Mouse (Mus musculus): Measurements from ENCODE around the gene Nfatc3. TPM values are rescaled to one million over a fixed set of nuclear protein-coding genes. Genes with fewer than 3 reads are reported as not detected.

The Nfatc3 gene
- polyA plus RNA-seq (2014; fragmentation: Illumina TruSeq; extraction: RNeasy Lipid Tissue Mini Kit (QIAGEN cat#74804); ENCODE audit: low read depth, low replicate concordance): 23.1 TPM

DNA sequence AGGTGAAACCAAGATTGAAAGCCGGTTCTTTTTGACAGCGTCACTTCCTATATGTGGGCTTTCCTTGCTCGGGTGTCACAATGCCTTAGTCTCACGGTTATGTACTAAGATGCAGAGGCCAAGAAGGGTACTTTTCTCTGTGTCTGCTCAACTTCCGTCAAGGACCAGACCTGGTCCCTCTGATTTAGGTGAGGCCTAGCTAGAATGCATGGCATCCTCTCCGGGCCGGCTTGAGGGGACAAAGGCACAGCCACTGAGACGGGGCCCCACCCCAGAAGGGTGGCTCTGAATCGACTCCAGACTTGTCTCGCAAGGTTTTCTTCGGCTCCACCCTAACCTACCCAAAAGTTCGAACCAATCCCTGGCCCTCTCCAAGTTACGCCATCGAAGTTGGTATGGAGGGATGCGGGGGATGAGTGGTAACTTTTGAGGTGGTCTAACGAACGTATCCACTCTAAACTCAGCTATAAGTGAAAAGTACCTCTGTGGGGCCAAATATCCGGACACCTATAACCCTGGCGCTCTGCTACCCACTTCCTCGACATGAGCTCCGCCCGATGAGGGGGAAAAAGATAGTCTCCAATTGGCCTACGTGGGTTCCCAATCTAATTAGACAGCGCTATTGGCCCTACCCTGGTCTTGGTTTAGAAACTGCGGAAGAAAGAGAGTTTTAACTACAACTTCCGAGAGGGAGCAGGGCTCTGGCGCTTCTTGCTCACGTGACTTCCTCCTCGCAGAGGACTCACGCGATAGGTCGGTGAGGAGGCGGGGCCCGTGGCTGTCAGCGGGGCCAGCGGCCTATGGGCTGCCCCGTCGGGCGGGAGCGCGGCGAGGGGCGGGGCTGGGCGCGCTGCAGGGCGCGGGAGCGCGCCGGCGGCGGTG is at the start of gene Nfatc3:
Nfatc3 (plus strand) TSS at position 110 of the 882 bp plus-strand sequence.

GRCm38 (mm10) chr8:106011643-106011986 is 47.0 kb upstream of the Nfatc3 start, which contains the start of gene Ddx28:
Gene Ddx28 (minus strand): TSS chr8:106011882.

DNA sequence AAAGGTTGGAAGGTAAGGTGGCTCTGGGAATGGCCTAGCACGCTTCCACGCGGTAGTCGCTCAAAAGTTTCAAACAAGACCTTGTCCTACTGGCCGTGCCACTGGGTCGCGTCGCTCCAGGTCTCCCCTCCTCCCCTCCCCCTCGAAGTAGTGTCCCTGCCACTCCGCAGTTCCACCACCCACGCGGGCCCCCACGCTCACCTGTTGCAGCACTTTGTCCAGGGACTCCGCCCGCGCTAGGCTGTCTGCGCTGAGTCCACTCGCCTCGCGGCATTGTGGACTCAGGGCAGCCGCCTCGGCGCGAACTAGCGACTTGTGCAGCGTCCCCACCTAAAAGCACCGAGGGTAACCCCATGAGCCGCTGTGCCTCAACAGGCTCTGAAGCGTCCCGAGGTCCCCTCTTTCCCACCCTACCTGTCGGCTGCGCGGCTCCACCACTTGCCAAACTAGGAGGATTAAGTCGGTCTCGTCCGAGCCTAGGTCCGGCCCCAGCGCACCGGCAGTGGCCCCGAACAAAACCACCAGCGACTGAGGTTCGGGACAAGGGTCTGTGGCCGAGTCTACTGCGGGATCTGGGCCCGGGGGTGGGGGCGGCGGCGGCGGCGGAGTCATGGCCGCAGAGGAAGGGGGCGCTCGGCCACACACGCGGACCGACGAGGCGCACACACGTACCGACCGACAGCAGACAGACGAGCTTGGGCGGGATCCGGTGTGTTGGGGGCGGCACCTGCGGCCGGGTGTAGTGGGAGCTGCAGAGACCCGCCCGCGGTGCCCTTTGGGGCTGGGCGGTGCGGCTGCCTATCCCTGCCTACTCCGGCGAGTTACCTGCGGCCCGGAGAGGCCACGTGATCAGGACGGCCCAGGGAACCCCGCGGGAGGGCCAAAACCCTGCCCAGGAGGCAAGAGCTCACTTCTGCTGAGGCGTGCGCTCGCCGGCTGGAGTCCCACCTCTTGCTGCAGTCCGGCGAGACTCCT is 77.8 kb downstream of the Nfatc3 start, which contains the start of gene Esrp2:
Esrp2 (minus strand) TSS at position 819 of the 975 bp plus-strand sequence.

GRCm38 (mm10) chr8:106149801-106150652 is 91.4 kb downstream of the Nfatc3 start, which contains the start of gene Pla2g15:
Gene Pla2g15 (plus strand): TSS chr8:106150399.

GRCm38 (mm10) chr8:106168356-106169016 is 109.8 kb downstream of the Nfatc3 start, which contains the start of gene Slc7a6:
Gene Slc7a6 (plus strand): TSS chr8:106168857.

Other genes starting within 250 kb of the Nfatc3 start
- 14.9 TPM for gene Ranbp10, start 231.5 kb upstream of the Nfatc3 start, polyA plus RNA-seq (2014; fragmentation: Illumina TruSeq; extraction: RNeasy Lipid Tissue Mini Kit (QIAGEN cat#74804); ENCODE audit: low read depth, low replicate concordance)
- not detected for gene Tsnaxip1, start 231.1 kb upstream of the Nfatc3 start, polyA plus RNA-seq (2014; fragmentation: Illumina TruSeq; extraction: RNeasy Lipid Tissue Mini Kit (QIAGEN cat#74804); ENCODE audit: low read depth, low replicate concordance)
- gene Cenpt, start 205.6 kb upstream of the Nfatc3 start, polyA plus RNA-seq (2014; fragmentation: Illumina TruSeq; extraction: RNeasy Lipid Tissue Mini Kit (QIAGEN cat#74804); ENCODE audit: low read depth, low replicate concordance): 0.37 TPM
- gene Thap11, start 203.7 kb upstream of the Nfatc3 start, polyA plus RNA-seq (2014; fragmentation: Illumina TruSeq; extraction: RNeasy Lipid Tissue Mini Kit (QIAGEN cat#74804); ENCODE audit: low read depth, low replicate concordance): 6.8 TPM
- 30.8 TPM for gene Nutf2, start 198.3 kb upstream of the Nfatc3 start, polyA plus RNA-seq (2014; fragmentation: Illumina TruSeq; extraction: RNeasy Lipid Tissue Mini Kit (QIAGEN cat#74804); ENCODE audit: low read depth, low replicate concordance)
- gene Edc4, start 178.0 kb upstream of the Nfatc3 start, polyA plus RNA-seq (2014; fragmentation: Illumina TruSeq; extraction: RNeasy Lipid Tissue Mini Kit (QIAGEN cat#74804); ENCODE audit: low read depth, low replicate concordance): 2.3 TPM
- gene Nrn1l, start 165.3 kb upstream of the Nfatc3 start, polyA plus RNA-seq (2014; fragmentation: Illumina TruSeq; extraction: RNeasy Lipid Tissue Mini Kit (QIAGEN cat#74804); ENCODE audit: low read depth, low replicate concordance): not detected
- gene Pskh1, start 158.4 kb upstream of the Nfatc3 start, polyA plus RNA-seq (2014; fragmentation: Illumina TruSeq; extraction: RNeasy Lipid Tissue Mini Kit (QIAGEN cat#74804); ENCODE audit: low read depth, low replicate concordance): 5.1 TPM
- not detected for gene Ctrl, start 125.0 kb upstream of the Nfatc3 start, polyA plus RNA-seq (2014; fragmentation: Illumina TruSeq; extraction: RNeasy Lipid Tissue Mini Kit (QIAGEN cat#74804); ENCODE audit: low read depth, low replicate concordance)
- 2.1 TPM for gene Psmb10, start 120.4 kb upstream of the Nfatc3 start, polyA plus RNA-seq (2014; fragmentation: Illumina TruSeq; extraction: RNeasy Lipid Tissue Mini Kit (QIAGEN cat#74804); ENCODE audit: low read depth, low replicate concordance)
- gene Lcat, start 115.5 kb upstream of the Nfatc3 start, polyA plus RNA-seq (2014; fragmentation: Illumina TruSeq; extraction: RNeasy Lipid Tissue Mini Kit (QIAGEN cat#74804); ENCODE audit: low read depth, low replicate concordance): 108 TPM
- 0.37 TPM for gene Slc12a4, start 92.7 kb upstream of the Nfatc3 start, polyA plus RNA-seq (2014; fragmentation: Illumina TruSeq; extraction: RNeasy Lipid Tissue Mini Kit (QIAGEN cat#74804); ENCODE audit: low read depth, low replicate concordance)
- not detected for gene Dpep3, start 79.4 kb upstream of the Nfatc3 start, polyA plus RNA-seq (2014; fragmentation: Illumina TruSeq; extraction: RNeasy Lipid Tissue Mini Kit (QIAGEN cat#74804); ENCODE audit: low read depth, low replicate concordance)
- gene Dus2, start 67.5 kb upstream of the Nfatc3 start, polyA plus RNA-seq (2014; fragmentation: Illumina TruSeq; extraction: RNeasy Lipid Tissue Mini Kit (QIAGEN cat#74804); ENCODE audit: low read depth, low replicate concordance): 3.8 TPM
- not detected for gene Dpep2nb, start 52.9 kb upstream of the Nfatc3 start, polyA plus RNA-seq (2014; fragmentation: Illumina TruSeq; extraction: RNeasy Lipid Tissue Mini Kit (QIAGEN cat#74804); ENCODE audit: low read depth, low replicate concordance)
- gene Ddx28, start 47.0 kb upstream of the Nfatc3 start, polyA plus RNA-seq (2014; fragmentation: Illumina TruSeq; extraction: RNeasy Lipid Tissue Mini Kit (QIAGEN cat#74804); ENCODE audit: low read depth, low replicate concordance): 3.8 TPM
- gene Esrp2, start 78.1 kb downstream of the Nfatc3 start, polyA plus RNA-seq (2014; fragmentation: Illumina TruSeq; extraction: RNeasy Lipid Tissue Mini Kit (QIAGEN cat#74804); ENCODE audit: low read depth, low replicate concordance): 18.8 TPM
- gene Pla2g15, start 91.6 kb downstream of the Nfatc3 start, polyA plus RNA-seq (2014; fragmentation: Illumina TruSeq; extraction: RNeasy Lipid Tissue Mini Kit (QIAGEN cat#74804); ENCODE audit: low read depth, low replicate concordance): 2.7 TPM
- gene Slc7a6, start 110.0 kb downstream of the Nfatc3 start, polyA plus RNA-seq (2014; fragmentation: Illumina TruSeq; extraction: RNeasy Lipid Tissue Mini Kit (QIAGEN cat#74804); ENCODE audit: low read depth, low replicate concordance): 0.26 TPM
- 26.2 TPM for gene Slc7a6os, start 152.1 kb downstream of the Nfatc3 start, polyA plus RNA-seq (2014; fragmentation: Illumina TruSeq; extraction: RNeasy Lipid Tissue Mini Kit (QIAGEN cat#74804); ENCODE audit: low read depth, low replicate concordance)
- gene Prmt7, start 152.1 kb downstream of the Nfatc3 start, polyA plus RNA-seq (2014; fragmentation: Illumina TruSeq; extraction: RNeasy Lipid Tissue Mini Kit (QIAGEN cat#74804); ENCODE audit: low read depth, low replicate concordance): 3.0 TPM

Data from liver, adult 10 weeks (tissue).